Mouse (Mus musculus) B cell, adult 62 days (primary cell): ENCODE measurements around the gene Parm1. TPM values are rescaled to one million over a fixed set of nuclear protein-coding genes. Genes with fewer than 3 reads are reported as not detected.

Experiments used
- total RNA-seq: library from RNA; stranded (reverse); gene quantifications from 4 replicates; pipeline ENCODE4 v1.2.4, GENCODE M21; 2023

Parm1 gene
- total RNA-seq: 0.09 to 0.18 TPM in 2 of 4 replicates, not detected in the others

DNA sequence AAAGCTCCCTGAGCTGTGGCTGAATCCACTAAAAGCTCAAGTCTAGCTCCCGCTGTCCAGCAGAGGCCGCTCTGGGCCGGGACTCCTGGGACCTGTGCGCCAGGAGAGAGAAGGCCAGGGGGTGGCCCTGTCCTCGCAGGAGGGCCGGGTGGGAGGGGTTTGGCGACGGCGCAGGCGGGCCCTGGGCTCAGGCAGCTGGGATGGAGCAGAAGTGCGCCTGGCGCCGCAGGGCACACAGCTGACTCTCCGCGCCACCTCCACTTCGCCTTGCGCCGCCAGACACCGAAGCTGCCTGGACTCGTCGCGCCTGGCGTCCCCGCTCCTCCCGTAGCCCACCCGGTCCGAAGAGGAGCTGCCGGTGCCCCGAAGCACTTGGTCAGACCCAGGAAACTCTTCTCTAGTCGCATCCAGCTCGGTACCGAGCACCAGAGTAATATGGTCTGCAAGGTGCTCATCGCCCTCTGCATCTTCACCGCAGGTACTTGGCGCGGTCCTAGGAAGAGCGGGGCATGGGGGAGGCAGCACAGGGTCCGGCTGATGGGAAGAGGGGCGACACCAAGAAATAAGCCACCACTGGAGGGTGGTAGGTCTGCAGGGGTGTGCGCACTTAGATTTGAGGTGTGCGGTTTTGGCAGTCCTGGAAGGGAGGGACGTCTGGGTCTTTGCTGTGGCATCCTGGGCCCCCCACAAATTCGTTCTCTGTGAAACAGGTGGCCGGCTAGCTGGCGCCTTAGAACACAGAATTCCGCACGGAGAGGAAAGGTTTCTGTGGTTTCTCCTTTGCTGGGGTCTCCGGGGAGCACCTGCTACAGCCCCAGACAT lies at the start of gene Parm1:
Gene Parm1, plus strand, starts transcription at position 136 of the 822 bp plus-strand sequence.

Other genes with a start within 250 kb of the Parm1 start
- 0.77 TPM in 1 of 4 replicates, not detected in the others for gene Btc, start 114.6 kb upstream of the Parm1 start, total RNA-seq